Mouse (Mus musculus): ENCODE data around the gene Zfp677.
"Not testable (repeated sequence)": the region's sequence is repeated elsewhere in the genome, so short reads cannot be mapped to it uniquely, and the experiment has no call there.

Gene Zfp677

DNA sequence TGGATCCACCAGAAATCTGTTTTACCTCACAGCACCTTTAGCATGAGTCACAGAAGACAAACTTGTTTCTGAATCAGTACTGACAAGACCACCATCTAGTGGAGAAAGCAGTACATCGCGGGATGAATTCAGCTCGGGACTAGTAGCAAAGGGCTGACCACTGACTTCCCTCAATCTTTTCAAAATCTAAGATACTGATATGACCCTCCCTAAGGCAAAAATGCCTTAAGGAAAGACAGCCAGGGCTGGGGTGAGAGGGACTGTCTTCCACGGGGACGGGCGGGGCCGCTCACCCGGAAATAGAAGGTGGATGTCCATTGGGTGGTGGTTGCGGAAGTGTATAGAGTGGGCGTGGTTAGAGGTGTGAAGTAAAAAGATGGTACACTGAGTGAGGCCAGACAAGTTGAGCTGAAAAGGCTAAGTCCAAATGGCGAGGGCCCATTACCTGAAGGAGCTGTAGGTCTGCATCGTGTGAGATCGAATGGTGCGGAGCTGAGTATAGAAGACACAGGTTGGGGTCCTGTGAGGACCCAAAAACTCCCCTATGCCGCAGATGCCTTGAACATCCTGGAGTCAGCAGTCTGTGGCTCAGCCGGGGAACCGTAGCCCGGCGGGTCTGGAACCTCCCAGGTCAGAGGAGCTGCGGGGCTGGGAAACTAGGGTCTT is at the start of gene Zfp677:
TSS of gene Zfp677 (plus strand) at position 358 of the 666 bp plus-strand sequence.
- peak; percentile 76 for DNase-seq

DNA sequence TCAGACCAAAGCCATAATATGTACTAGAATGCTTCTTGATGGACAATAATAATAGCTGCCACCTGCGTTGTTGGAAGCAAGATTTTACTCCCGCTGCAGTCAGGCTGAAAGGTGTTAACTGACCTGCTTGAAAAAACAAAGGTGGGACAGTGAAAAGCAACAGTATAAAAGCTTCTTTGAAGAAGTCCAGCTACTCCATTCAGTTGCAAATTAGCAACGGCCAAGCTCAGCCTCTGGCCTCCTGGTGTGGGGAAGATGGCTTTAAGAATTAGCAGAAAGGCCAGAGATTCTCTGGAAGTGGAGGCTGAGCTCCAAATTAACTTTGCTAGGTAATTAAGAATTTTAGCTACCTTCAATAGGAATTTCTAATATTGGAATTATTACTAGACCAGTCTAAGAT is 15.5 kb upstream of the Zfp677 start:
- DNase-seq: not testable (repeated sequence)

DNA sequence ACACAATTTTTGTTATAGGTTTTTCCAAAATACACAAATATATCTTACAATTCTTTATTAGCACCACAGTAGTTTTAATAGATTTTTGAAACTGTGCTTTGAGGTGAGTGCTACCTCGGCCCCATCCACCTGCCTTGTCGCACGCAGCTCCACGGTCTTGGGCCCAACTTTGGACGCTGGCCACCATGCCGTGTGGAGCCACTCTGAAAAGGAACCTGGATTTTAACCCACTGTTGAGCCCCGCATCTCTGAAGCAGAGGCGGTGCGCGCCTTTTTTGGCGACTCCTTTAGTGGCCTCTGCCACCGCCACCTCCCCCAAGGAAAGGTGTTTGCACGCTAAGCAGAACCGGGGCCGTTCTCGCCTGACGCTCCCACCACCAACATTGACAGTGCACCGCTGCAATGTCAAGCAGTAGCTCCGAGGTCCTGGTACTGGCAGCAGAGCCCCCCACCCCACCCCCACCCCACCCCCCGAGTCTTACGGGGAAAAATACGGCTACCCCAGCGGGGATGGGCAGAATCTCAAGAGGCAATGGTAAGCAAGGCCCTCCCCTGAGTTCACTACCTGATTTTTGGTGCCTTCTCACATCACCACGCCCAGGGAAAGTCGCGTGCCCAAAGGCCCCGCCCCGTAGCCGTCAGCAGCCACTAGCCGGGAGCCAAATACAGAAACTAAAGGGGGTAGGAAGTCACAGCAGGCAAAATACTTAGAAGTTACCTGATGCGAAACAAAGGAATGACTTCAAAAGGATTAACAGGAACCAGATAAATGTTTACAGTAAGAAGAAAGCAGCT is 13.4 kb upstream of the Zfp677 start:
- peak; percentile 61 for DNase-seq

DNA sequence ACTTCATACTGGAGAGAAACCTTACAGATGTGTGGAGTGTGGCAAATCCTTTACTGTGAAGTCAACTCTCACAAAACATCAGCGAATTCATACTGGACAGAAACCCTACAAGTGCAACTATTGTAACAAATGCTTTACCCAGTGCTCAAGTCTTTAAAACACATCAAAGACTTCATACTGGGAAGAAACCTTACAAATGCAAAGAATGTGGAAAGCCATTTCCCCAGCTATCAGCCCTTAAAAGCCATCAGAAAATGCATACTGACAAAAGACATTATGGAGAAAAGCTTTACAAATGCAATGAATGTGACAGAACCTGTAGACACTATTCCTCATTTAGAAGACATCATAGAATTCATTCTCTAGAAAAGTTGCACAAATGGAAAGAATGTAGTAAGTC is 8.2 kb upstream of the Zfp677 start:
- DNase-seq: no peak

DNA sequence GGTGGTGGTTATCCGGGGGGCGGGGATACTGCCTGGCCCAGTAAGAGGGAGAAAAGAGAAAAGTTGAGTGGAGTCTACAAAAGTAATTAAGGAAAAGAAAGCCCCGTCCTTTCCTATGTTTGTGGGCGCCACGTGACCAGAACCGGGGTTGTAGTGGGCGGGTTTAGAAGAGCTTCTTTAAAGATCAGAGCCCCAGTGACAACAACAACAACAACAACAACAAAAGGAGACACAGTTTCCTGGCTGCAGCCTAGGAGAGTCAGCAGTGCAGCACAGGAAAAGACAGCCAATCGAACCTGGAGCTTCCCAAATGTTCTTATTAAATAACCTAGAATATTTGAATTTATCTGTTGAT is 486 bp downstream of the Zfp677 start:
- DNase-seq: no peak

DNA sequence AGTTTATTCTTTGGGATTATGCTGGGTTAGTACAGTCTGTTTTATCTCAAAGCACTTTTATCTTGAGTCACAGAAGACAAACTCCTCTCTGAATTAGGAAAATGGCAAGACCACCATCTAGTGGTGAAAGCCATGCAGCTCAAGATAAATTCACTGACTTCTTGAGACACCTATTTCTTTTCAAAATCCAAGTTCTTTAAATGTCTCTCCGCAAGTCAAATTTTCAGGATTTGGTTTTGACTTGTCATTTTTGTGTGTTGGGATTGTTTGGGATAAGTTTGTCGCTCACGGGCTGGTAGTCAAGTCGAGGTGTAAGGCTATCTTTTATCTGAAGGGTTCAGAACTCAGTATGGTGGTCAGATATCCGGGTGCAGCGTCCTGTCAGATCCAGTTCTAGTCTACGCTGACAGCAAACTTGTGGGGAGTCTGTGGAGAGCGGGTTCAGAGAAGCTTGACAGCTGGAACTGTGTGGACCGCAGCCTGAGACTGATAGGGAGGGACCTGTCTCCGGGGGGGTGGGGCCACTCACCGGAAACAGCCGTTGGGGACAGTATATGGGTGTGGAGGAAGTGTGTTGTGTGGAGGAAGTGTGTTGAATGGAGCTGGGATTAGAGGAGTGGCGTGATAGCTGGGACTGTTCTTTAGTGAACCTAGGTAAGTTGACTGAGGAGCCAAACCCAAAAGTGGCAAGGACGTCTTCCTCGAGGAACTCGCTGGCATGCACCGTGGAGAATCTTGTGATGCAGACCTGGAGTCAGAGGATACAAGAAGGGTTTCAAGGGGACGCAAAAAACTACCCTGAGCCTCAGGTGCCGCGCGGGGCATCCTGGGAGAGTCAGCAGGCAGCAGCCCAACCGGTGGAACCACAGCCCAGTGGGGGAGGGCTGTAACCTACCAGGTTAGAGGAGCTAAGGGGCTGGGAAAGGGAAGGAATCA is 39.4 kb downstream of the Zfp677 start, which contains the start of gene Zfp54:
TSS of gene Zfp54 (plus strand) at position 564 of the 936 bp plus-strand sequence.
- DNase-seq: peak; percentile 71

DNA sequence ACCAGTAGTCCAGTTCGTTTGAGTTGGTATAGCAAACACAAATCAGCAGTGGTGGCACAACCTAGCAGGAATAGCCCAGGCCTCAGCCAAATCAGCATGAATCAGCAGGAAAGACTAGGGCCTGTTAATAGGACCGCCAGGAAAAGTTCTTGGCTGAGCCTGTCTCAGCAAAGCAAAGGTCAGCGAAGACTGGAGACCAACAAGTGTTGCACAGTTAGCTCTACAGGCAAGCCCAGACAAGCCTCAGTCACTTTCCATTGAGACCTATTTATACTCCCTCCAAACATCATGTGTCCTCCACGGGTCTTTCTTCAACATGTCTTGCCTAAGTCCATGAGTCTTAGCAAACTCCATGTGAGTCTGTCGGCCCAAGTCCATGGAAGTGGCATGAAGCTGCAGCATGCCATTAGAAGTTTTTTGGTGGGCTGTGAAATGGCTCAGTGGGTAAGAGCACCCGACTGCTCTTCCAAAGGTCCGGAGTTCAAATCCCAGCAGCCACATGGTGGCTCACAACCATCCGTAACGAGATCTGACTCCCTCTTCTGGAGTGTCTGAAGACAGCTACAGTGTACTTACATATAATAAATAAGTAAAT is 55.4 kb downstream of the Zfp677 start:
- DNase-seq: not testable (repeated sequence)
